Mouse (Mus musculus): ENCODE measurements around the gene Glipr1l3. TPM values are rescaled to one million over a fixed set of nuclear protein-coding genes. Genes with fewer than 3 reads are reported as not detected.
"Not testable (repeated sequence)": the region's sequence is repeated elsewhere in the genome, so short reads cannot be mapped to it uniquely, and the experiment has no call there.

The Glipr1l3 gene
- not detected in 2 replicates for polyA plus RNA-seq (2015; fragmentation: Nextera tagmentation; extraction: Ambion mirVana)

- not testable (repeated sequence) for H3K4me3 ChIP-seq; H3K27me3 ChIP-seq; H3K9me3 ChIP-seq (replicated peaks); H3K4me1 ChIP-seq (replicated peaks); H3K9ac ChIP-seq; H3K4me2 ChIP-seq; H3K27ac ChIP-seq; H3K36me3 ChIP-seq
- ATAC-seq (replicated peaks; ENCODE audit: insufficient number of reproducible peaks, insufficient read depth, low FRiP score, low read depth): peak; percentile 60
- WGBS: 28% methylated on average over 15 of the region's 15 CpGs
Measured at GRCm38 (mm10) chr10:112159882-112160560, at the start of gene Glipr1l3. TSS of gene Glipr1l3 (minus strand) at chr10:112160327.

GRCm38 (mm10) chr10:112203463-112203862 is 43.3 kb upstream of the Glipr1l3 start:
- Histone ChIP-seq H3K4me3 (no peak overlapping the region), H3K27ac (no peak overlapping the region), H3K4me1 (replicated peaks) (no peaks in the 10 kb centered on the region), H3K9me3 (replicated peaks) (no peaks in the 10 kb centered on the region), H3K27me3 (no peaks in the 10 kb centered on the region), H3K36me3 (no peaks in the 10 kb centered on the region), H3K4me2 (no peak overlapping the region), H3K9ac (no peak overlapping the region)
- WGBS: 64% methylated on average over 2 of the region's 2 CpGs
- no peak for ATAC-seq (replicated peaks; ENCODE audit: insufficient number of reproducible peaks, insufficient read depth, low FRiP score, low read depth)

GRCm38 (mm10) chr10:112193919-112194318 is 33.8 kb upstream of the Glipr1l3 start:
- not testable (repeated sequence) for H3K4me3 ChIP-seq, H3K36me3 ChIP-seq
- 74% methylated on average over 2 of the region's 2 CpGs for WGBS

GRCm38 (mm10) chr10:112177027-112177426 is 16.9 kb upstream of the Glipr1l3 start:
- not testable (repeated sequence) for H3K9me3 ChIP-seq (replicated peaks); H3K27ac ChIP-seq; H3K9ac ChIP-seq; H3K36me3 ChIP-seq; H3K4me2 ChIP-seq; H3K27me3 ChIP-seq; ATAC-seq (replicated peaks; ENCODE audit: insufficient number of reproducible peaks, insufficient read depth, low FRiP score, low read depth); H3K4me1 ChIP-seq (replicated peaks); H3K4me3 ChIP-seq
- WGBS: 31% methylated on average over 12 of the region's 13 CpGs

More at GRCm38 (mm10) chr10:112193919-112194318, 33.8 kb upstream of the Glipr1l3 start:
- ATAC-seq (replicated peaks; ENCODE audit: insufficient number of reproducible peaks, insufficient read depth, low FRiP score, low read depth); H3K27ac ChIP-seq; H3K27me3 ChIP-seq; H3K9me3 ChIP-seq (replicated peaks); H3K4me1 ChIP-seq (replicated peaks); H3K9ac ChIP-seq; H3K4me2 ChIP-seq: not testable (repeated sequence)

GRCm38 (mm10) chr10:112163168-112163766 is 3.1 kb upstream of the Glipr1l3 start, which contains the start of gene Caps2:
TSS of gene Caps2 (plus strand) at chr10:112163621.
- no peak for ATAC-seq (replicated peaks; ENCODE audit: insufficient number of reproducible peaks, insufficient read depth, low FRiP score, low read depth)
- H3K4me2 ChIP-seq: peak within 1 kb of the TSS; percentile 45

GRCm38 (mm10) chr10:112139834-112140233 is 20.3 kb downstream of the Glipr1l3 start:
- no peaks in the 10 kb centered on the region for H3K36me3 ChIP-seq
- no peaks in the 10 kb centered on the region for H3K27me3 ChIP-seq
- no peak overlapping the region for H3K9ac ChIP-seq
- no peak overlapping the region for H3K4me3 ChIP-seq
- H3K9me3 ChIP-seq (replicated peaks): no peaks in the 10 kb centered on the region
- H3K27ac ChIP-seq: no peak overlapping the region
- H3K4me2 ChIP-seq: no peak overlapping the region
- 50% methylated on average over 2 of the region's 2 CpGs for WGBS
- H3K4me1 ChIP-seq (replicated peaks): no peaks in the 10 kb centered on the region
- ATAC-seq (replicated peaks; ENCODE audit: insufficient number of reproducible peaks, insufficient read depth, low FRiP score, low read depth): no peak

More at GRCm38 (mm10) chr10:112163168-112163766, 3.1 kb upstream of the Glipr1l3 start, which contains the start of gene Caps2:
- Histone ChIP-seq H3K27ac (no peak within 1 kb of the TSS), H3K4me3 (no peak within 1 kb of the TSS), H3K9ac (no peak within 1 kb of the TSS), H3K4me1 (replicated peaks) (no peaks in the 10 kb centered on the region), H3K36me3 (no peaks in the 10 kb centered on the region), H3K9me3 (replicated peaks) (no peaks in the 10 kb centered on the region), H3K27me3 (no peaks in the 10 kb centered on the region)
- 25% methylated on average over 4 of the region's 4 CpGs for WGBS

GRCm38 (mm10) chr10:112138871-112139430 is 21.2 kb downstream of the Glipr1l3 start:
- Histone ChIP-seq H3K9me3 (replicated peaks) (no peaks in the 10 kb centered on the region), H3K36me3 (no peaks in the 10 kb centered on the region), H3K27ac (no peak overlapping the region), H3K4me2 (peak overlapping the region; percentile 60), H3K27me3 (no peaks in the 10 kb centered on the region), H3K4me3 (peak overlapping the region; percentile 43), H3K4me1 (replicated peaks) (no peaks in the 10 kb centered on the region), H3K9ac (0 out of 2 replicates have a peak overlapping the region, but pooled peaks have one; percentile 36)
- WGBS: 41% methylated on average over 6 of the region's 6 CpGs
- no peak for ATAC-seq (replicated peaks; ENCODE audit: insufficient number of reproducible peaks, insufficient read depth, low FRiP score, low read depth)

- peak overlapping the region; percentile 60 for H3K4me2 ChIP-seq
- H3K9ac ChIP-seq: 0 out of 2 replicates have a peak overlapping the region, but pooled peaks have one; percentile 36
- no peaks in the 10 kb centered on the region for H3K9me3 ChIP-seq (replicated peaks)
- ATAC-seq (replicated peaks; ENCODE audit: insufficient number of reproducible peaks, insufficient read depth, low FRiP score, low read depth): no peak
- no peaks in the 10 kb centered on the region for H3K36me3 ChIP-seq
- no peak overlapping the region for H3K27ac ChIP-seq
- no peaks in the 10 kb centered on the region for H3K4me1 ChIP-seq (replicated peaks)
- 17% methylated on average over 9 of the region's 9 CpGs for WGBS
- peak overlapping the region; percentile 43 for H3K4me3 ChIP-seq
- no peaks in the 10 kb centered on the region for H3K27me3 ChIP-seq
Measured at GRCm38 (mm10) chr10:112138050-112138870, 21.9 kb downstream of the Glipr1l3 start.

GRCm38 (mm10) chr10:112132194-112132593 is 27.9 kb downstream of the Glipr1l3 start:
- 84% methylated on average over 3 of the region's 3 CpGs for WGBS
- Histone ChIP-seq H3K9ac (no peak overlapping the region), H3K4me3 (no peak overlapping the region), H3K27me3 (no peaks in the 10 kb centered on the region), H3K27ac (no peak overlapping the region), H3K36me3 (no peaks in the 10 kb centered on the region), H3K4me1 (replicated peaks) (no peaks in the 10 kb centered on the region), H3K9me3 (replicated peaks) (no peaks in the 10 kb centered on the region), H3K4me2 (no peak overlapping the region)
- ATAC-seq (replicated peaks; ENCODE audit: insufficient number of reproducible peaks, insufficient read depth, low FRiP score, low read depth): no peak

- not testable (repeated sequence) for H3K9ac ChIP-seq; H3K36me3 ChIP-seq; H3K27me3 ChIP-seq; H3K4me1 ChIP-seq (replicated peaks); H3K9me3 ChIP-seq (replicated peaks); H3K27ac ChIP-seq; H3K4me2 ChIP-seq; H3K4me3 ChIP-seq; ATAC-seq (replicated peaks; ENCODE audit: insufficient number of reproducible peaks, insufficient read depth, low FRiP score, low read depth)
- 74% methylated on average over 6 of the region's 6 CpGs for WGBS
Measured at GRCm38 (mm10) chr10:112127682-112128230, 32.4 kb downstream of the Glipr1l3 start.

- not testable (repeated sequence) for H3K36me3 ChIP-seq; H3K9ac ChIP-seq; H3K27ac ChIP-seq; H3K4me3 ChIP-seq; H3K9me3 ChIP-seq (replicated peaks); H3K27me3 ChIP-seq; ATAC-seq (replicated peaks; ENCODE audit: insufficient number of reproducible peaks, insufficient read depth, low FRiP score, low read depth); H3K4me1 ChIP-seq (replicated peaks); H3K4me2 ChIP-seq
- WGBS: 64% methylated on average over 2 of the region's 2 CpGs
Measured at GRCm38 (mm10) chr10:112125090-112125489, 35.0 kb downstream of the Glipr1l3 start.
